Mouse (Mus musculus): ENCODE measurements around the gene Jade1.

The Jade1 gene

GRCm38 (mm10) chr3:41595010-41595409, 39.5 kb downstream of the Jade1 start:
- DNase-seq (ENCODE audit: low read depth in 2 of 2, low spot score in 2 of 2), result no peak

- no peak for DNase-seq (ENCODE audit: low read depth in 2 of 2, low spot score in 2 of 2)
Observed at GRCm38 (mm10) chr3:41597036-41597435, 41.5 kb downstream of the Jade1 start.

GRCm38 (mm10) chr3:41598412-41598811, 42.9 kb downstream of the Jade1 start:
- no peak for DNase-seq (ENCODE audit: low read depth in 2 of 2, low spot score in 2 of 2)

GRCm38 (mm10) chr3:41599226-41599625, 43.7 kb downstream of the Jade1 start:
- DNase-seq (ENCODE audit: low read depth in 2 of 2, low spot score in 2 of 2), result no peak

- DNase-seq (ENCODE audit: low read depth in 2 of 2, low spot score in 2 of 2), result peak; percentile 22 to 44
Observed at GRCm38 (mm10) chr3:41599806-41600589, 44.5 kb downstream of the Jade1 start.

- DNase-seq (ENCODE audit: low read depth in 2 of 2, low spot score in 2 of 2), result no peak
Observed at GRCm38 (mm10) chr3:41601226-41602020, 45.9 kb downstream of the Jade1 start.

- no peak for DNase-seq (ENCODE audit: low read depth in 2 of 2, low spot score in 2 of 2)
Observed at GRCm38 (mm10) chr3:41602933-41603332, 47.4 kb downstream of the Jade1 start.

- DNase-seq (ENCODE audit: low read depth in 2 of 2, low spot score in 2 of 2), result no peak
Observed at GRCm38 (mm10) chr3:41603470-41604019, 48.0 kb downstream of the Jade1 start.

GRCm38 (mm10) chr3:41604629-41605321, 49.2 kb downstream of the Jade1 start:
- DNase-seq (ENCODE audit: low read depth in 2 of 2, low spot score in 2 of 2), result peak; percentile 39 to 51

- DNase-seq (ENCODE audit: low read depth in 2 of 2, low spot score in 2 of 2), result no peak
Observed at GRCm38 (mm10) chr3:41605601-41606329, 50.2 kb downstream of the Jade1 start.

- no peak for DNase-seq (ENCODE audit: low read depth in 2 of 2, low spot score in 2 of 2)
Observed at GRCm38 (mm10) chr3:41606330-41606664, 50.8 kb downstream of the Jade1 start.

GRCm38 (mm10) chr3:41607050-41607449, 51.5 kb downstream of the Jade1 start:
- no peak for DNase-seq (ENCODE audit: low read depth in 2 of 2, low spot score in 2 of 2)

- DNase-seq (ENCODE audit: low read depth in 2 of 2, low spot score in 2 of 2), result no peak
Observed at GRCm38 (mm10) chr3:41607467-41607866, 51.9 kb downstream of the Jade1 start.

GRCm38 (mm10) chr3:41609071-41609470, 53.5 kb downstream of the Jade1 start:
- DNase-seq (ENCODE audit: low read depth in 2 of 2, low spot score in 2 of 2), result no peak

- no peak for DNase-seq (ENCODE audit: low read depth in 2 of 2, low spot score in 2 of 2)
Observed at GRCm38 (mm10) chr3:41612211-41612610, 56.7 kb downstream of the Jade1 start.

GRCm38 (mm10) chr3:41613706-41614105, 58.2 kb downstream of the Jade1 start:
- DNase-seq (ENCODE audit: low read depth in 2 of 2, low spot score in 2 of 2), result no peak

- no peak for DNase-seq (ENCODE audit: low read depth in 2 of 2, low spot score in 2 of 2)
Observed at GRCm38 (mm10) chr3:41614230-41614985, 58.9 kb downstream of the Jade1 start.

- DNase-seq (ENCODE audit: low read depth in 2 of 2, low spot score in 2 of 2), result no peak
Observed at GRCm38 (mm10) chr3:41618036-41618435, 62.5 kb downstream of the Jade1 start.

- no peak for DNase-seq (ENCODE audit: low read depth in 2 of 2, low spot score in 2 of 2)
Observed at GRCm38 (mm10) chr3:41618488-41618887, 63.0 kb downstream of the Jade1 start.

GRCm38 (mm10) chr3:41620971-41621370, 65.4 kb downstream of the Jade1 start:
- no peak for DNase-seq (ENCODE audit: low read depth in 2 of 2, low spot score in 2 of 2)
